Mouse (Mus musculus): ENCODE results near the gene Pik3cd.

Pik3cd gene

DNA sequence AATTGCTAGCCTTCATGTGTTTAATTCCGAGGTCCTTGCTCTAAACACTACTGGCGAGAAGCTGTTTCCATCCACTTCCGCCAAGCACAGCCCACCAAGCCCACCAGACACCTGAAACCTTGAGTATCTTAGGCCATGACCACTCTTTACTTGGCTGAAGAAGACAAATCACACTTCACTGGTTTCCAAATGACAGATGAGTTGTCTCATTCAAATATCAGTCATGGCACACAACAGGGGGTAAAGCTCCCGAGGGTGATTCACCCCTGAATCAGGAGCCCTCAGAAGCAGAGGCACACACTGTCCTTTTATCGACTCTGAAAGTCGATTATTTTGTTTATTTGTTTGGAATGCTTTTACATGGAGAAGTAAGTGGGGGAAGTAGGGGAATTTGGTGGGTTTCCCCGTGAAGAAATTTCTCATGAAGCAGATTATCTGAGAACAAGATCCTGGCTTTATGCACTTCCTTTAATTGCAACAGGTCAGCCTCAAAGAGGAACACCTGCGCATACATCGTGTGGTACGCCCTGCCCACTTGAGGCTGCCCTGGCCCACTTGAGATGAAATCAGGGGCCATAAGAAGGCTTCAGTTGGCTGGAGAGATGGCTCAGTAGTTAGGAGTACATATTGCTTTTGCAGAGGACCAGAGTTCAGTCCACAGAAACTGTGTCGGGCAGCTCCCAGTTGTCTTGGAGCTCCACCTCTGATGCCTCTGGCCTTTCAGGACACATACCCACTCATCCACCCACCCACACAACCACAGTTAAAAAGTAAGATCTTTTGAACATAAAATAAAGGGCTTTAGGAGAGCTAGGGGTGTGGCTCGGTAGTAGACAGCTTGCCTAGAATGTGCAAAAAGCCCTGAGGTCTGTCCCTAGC lies 12.3 kb downstream of the Pik3cd start:
- DNase-seq (ENCODE audit: low spot score), result no peak

- DNase-seq (ENCODE audit: low spot score), result no peak
These were observed 13.5 kb downstream of the Pik3cd start for GRCm38 (mm10) chr4:149688861-149689260.

GRCm38 (mm10) chr4:149684841-149685623 lies 17.3 kb downstream of the Pik3cd start:
- no peak for DNase-seq (ENCODE audit: low spot score)

DNA sequence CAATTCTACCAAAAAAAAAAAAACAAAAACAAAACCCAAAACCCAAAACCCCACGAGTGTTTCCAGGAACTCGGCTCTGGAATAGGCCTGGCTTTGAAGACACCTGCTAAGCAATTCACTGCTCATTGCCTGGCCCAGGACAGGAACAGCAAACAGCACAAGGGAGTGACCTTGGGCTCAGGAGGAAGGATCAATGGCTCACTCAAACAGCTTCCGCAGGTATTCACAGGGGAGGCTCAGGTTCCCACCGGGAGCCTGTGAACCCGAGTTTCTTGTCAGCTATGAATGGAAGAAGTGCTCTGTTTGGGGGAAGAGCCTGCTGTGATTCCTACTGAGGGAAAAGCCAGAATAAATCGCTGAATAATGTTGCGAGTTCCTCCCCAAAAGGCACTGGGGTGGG lies 18.5 kb downstream of the Pik3cd start:
- DNase-seq (ENCODE audit: low spot score), result no peak

DNA sequence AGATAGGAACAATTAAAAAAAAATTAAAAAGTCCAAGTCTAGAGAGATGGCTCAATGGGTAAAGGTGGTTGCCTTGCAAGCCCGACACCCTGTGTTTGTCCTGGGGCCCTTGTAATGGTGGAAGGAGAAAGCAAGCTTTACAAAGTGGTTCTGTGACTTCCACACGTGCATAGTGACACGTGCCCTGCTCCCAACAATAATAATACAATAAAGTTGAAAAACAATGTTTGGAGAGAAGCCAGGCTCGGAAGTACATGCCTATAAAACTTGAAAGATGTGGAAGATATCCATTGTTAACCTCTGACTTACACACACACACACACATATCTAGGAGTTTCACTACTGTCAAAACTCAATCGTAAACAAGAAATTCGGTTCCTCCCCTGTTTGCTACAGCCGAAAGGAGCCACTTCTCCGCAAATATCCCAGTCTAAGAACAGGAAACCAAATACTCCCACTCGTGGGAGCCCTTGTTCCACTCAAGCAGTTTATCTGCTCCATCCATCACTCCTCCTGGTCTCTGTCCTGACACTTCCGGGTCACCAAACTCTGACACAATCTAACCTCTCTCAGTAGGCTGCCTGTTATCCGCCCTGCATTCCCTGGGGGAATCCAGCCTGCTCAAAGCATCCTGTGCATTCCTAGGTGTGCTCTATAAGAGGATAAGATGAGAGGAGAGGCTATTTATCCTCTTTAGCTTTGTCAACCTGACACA lies 23.2 kb downstream of the Pik3cd start:
- DNase-seq (ENCODE audit: low spot score), result no peak

GRCm38 (mm10) chr4:149678006-149678405 lies 24.4 kb downstream of the Pik3cd start:
- DNase-seq (ENCODE audit: low spot score), result no peak

- DNase-seq (ENCODE audit: low spot score), result peak; percentile 68
These were observed 26.8 kb downstream of the Pik3cd start for GRCm38 (mm10) chr4:149675378-149676261.

GRCm38 (mm10) chr4:149674814-149675377 lies 27.5 kb downstream of the Pik3cd start:
- DNase-seq (ENCODE audit: low spot score), result no peak

DNA sequence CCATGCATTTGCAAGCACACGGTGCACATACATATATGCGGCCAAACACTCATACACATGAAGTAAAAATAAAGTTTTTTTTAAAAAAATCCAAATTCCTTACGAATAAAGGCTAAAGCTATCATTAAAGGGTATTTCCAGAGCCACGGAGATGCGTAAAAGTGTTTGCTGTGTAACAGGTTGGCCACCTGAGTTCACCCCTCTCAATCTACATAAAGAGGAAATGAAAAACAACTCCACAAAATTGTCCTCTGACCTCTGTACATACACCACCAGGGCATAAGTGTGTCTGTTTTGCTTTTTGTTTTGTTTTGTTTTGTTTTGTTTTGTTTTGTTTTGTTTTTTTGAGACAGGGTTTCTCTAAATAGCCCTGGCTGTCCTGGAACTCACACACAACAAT lies 29.6 kb downstream of the Pik3cd start:
- DNase-seq (ENCODE audit: low spot score), result no peak

DNA sequence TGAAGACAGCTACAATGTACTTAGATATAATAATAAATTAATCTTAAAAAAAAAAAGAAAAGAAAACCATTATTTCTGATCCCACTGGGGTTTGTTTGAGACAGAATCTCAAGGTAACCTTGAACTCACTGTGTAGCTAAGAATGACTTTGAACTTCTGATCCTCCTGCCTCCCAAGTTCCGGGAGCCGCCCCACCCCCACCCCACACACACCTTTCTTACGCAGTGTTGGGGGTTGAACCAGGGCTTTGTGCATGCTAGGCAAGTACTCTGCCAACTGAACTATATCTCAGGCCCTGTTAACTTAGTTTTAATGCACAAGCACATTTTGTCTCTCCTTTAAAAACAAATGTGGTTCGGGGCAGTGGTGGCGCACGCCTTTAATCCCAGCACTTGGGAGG lies 31.2 kb downstream of the Pik3cd start:
- DNase-seq (ENCODE audit: low spot score), result no peak

DNA sequence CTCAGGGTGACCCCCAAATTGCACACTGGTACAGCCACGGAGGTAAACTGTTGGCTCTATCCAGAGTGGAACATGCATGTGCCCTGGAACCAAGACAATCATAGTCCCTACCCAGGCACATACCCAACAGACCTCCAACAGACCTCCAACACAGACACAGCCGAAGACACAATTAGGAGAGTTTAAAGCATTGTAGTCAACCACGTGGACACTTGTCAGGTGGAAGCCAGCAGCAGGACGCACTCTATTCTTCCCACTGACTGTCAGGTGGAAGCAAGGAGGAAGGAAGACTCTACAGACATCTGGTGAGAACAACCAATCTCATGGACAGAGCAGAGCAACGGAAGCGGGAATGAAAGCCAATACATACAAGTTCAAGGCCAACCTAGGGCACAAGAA lies 36.7 kb downstream of the Pik3cd start:
- no peak for DNase-seq (ENCODE audit: low spot score)

DNA sequence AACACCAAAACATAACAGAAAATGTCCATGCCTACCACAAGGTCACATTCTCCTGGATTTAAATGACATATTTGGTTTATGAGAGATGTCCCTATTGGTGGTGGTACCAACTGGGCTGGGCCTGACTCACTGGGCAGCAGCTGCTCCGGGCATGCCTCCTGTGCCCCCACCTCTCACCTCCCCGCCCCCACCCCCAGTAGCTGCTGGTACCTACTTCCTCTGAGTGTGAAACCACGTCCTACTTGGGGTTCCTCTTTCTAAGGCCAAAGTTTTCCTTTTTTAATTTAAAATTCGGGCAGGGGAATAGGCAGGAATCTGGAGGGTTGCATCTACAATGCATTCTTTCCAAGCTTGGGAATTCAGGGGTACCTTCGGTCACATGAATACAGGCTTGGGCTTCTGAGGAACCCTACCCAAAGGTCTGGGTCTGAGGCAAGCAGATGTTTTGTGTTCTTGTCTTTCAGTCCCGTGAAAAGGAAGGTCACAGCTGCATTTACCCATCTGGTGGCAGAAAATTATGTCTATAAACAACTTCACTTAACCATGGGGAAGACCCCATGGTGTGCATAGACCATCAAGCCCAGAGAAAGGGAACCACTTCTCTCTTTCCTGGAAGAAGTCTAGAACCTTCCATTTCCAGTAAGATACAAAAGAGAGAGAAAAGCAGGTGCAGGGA lies 37.2 kb downstream of the Pik3cd start:
- no peak for DNase-seq (ENCODE audit: low spot score)

DNA sequence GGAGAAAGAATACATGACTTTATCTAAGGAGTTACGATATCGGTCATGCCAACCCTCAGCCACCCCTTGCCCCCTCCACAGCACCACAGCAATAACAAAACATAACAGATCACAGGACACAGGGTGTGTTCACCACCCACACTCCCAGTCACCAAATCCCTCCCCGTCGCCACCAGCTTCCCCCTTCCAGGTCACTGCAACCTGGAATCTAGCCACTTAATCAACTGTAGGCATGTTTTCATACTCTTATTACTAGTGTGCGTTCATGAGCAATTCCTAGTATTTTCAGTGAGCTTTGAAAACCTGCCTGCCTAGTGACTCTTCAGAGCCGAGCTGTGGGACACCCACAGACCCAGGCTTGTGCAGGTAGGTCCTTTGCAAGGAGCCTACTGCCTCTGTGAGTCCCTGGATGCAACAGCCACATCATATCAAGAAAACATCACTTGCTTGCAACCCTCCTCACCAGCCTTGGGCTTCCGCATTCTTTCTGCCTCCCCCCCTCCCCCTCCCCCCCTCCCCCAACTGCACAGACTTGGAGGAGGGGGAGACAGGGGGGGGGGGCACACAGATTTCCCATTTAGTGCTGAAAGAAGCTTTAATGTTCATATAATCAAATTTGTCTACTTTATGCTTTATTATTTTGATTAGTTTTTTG lies 38.4 kb downstream of the Pik3cd start:
- no peak for DNase-seq (ENCODE audit: low spot score)

DNA sequence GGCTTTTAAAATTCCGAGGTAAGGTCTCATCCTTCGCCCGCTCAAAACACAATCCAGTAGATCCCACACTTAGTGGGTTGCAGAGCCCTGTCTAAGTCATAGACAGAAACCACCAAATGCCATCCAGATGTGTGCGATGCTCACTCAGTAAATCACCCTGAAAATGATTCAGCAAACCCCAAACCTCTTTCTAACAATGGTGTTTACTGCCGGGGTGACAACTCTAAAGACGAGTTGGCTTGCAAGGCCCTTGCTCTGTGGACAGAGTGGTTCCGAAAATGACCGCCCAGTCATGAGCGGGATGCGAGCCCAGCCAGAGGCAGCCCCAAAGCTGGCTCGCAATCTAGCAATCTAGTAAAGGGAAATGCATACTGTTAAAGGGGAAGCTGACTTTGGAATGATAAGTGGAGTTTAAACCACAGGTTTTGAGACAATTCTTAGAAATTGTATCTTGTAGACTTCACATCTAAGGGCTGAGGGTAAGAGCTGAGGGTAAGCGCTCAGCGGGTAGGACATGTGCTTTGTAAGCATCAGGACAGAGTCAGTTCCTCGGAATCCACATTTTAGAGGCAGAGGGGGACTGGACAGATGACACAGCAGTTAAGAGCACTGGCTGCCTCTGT lies 40.3 kb downstream of the Pik3cd start:
- no peak for DNase-seq (ENCODE audit: low spot score)

DNA sequence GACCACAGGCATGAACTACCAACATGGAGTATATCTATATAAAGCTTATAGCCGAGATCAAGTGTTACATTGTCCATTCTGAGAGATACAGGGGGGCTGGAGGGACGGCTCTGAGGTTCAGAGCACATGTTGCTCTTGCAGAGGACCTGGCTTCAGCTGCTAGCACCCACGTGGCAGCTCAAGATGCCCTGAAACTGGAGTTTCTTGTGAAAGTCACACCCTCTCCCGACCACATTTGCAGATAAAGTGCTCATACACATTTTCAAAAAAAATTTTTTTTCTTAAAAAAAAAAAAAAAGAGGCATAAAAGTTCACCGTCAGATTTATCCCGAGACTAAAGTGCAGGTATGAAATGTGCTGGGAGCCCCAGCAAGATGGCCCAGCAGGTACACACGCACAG lies 41.8 kb downstream of the Pik3cd start:
- DNase-seq (ENCODE audit: low spot score), result no peak

DNA sequence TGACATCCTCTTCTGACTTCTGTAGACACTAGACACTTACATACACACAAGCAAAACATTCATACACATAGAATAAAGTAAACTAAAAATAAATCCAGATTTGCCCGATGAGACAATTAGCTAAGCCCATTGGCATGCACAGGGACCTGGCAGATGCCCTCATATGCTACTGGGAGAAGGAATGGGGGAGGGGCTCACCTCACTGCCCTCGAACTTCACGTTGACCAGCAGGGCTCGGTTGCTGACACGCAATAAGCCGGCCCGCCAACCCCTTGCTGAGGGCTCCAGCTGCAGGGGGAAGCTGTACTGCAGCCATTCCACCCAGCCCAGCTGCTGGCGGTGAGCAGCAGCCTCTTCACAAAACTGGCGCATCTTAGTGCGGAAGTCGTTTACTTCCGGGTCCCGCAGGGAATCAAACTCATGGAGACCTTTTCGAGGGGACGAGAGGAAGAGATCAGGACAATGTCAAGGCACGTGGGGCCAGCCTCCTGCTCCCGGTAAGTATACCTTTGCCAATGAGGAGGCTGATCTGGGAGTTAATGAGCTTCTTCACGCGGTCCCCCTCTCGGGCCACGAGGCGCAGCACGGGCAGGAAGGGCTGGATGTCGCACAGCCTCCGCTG lies 42.8 kb downstream of the Pik3cd start:
- no peak for DNase-seq (ENCODE audit: low spot score)

DNA sequence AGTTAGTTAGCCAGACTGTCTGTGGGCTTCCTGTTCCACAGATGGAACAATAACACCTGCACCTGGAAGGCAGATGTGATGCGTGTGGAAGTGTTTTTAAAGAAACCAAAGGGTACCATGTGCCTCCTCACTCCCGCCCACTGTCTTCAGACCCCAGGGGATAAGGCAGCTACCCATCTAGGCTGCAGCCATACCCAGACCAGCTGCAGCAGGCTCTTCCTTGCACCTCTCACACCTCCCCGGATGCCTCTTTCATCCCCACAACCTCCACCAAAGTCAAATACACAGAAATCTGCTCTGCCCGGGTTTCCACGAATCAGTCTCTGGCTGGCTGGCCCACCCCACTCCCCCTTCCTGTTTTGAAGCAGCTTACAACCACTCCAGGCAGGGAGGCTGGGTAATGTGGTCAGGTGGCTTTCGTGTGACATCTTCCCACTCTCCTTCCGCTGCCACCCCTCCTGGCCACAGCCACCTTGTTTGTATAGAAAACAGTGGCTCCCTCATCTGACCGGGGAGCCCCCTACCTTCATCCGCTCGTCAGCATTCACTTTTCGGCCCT lies 44.4 kb downstream of the Pik3cd start:
- no peak for DNase-seq (ENCODE audit: low spot score)

- peak; percentile 40 for DNase-seq (ENCODE audit: low spot score)
These were observed 48.1 kb downstream of the Pik3cd start for GRCm38 (mm10) chr4:149654232-149654631.
